8 mouse cellular contexts compared by ENCODE assay signal in the genomic region with DNA sequence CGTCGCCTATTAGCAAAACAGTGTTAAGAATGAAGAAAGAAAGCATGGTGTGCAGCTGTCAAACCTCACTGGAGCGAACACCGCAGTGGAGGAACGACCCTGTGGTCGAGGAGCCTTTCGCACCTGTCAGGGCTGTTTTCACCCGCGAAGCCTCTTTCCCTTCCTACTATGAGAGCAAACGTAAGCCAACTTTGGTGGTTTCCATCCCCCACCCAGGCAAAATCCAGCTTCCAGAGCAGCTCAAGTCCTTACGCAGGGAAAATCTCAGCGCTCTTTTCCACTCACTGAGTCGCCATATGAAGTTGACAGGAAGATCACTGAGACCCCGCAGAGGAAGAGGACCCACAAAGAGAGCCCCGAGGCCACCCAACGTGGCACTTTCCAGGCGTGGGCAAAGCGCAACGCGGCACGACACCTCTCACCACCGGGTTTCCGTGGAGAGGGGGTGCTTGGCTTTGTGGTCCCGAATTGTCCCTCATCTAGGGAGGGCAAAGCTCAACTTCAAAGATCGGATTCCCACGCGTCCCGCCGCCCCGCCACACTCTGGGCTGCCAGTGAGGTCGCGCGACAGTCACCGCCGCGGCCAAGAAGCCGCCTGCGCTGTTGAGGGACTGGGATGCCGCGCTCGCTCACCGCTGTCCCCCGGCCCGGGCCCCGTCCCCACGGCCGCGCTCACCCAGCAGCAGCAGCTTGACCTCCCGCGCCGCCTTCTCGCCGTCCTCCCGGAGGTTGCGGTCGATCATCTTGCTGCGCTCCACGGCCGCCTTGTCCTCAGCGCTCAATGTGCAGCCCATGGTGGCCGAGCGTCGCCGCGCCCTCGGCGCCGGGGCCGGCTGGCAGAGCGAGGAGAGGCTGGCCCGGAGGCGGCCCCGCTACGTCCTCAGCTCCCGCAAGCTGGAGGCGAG. TPM values are rescaled to one million over a fixed set of nuclear protein-coding genes. Genes with fewer than 3 reads are reported as not detected.
A peak's percentile ranks its signal among the peaks of the same experiment; 100 is the strongest.
DNase-seq lines count a peak whose midpoint lies in the region; ATAC-seq and TF ChIP-seq lines count a peak whose summit lies in the region.

No protein-coding gene starts in this region.

- peak overlapping the region; percentile 63 for H3K9ac ChIP-seq in ES-Bruce4 (ENCODE audit: low read depth, poor library complexity, severe bottlenecking)
- H3K9ac ChIP-seq in heart, embryonic 14.5 days (ENCODE audit: low read length), result peak overlapping the region; percentile 91

- no peaks in the 10 kb centered on the region for H3K9me3 ChIP-seq in ES-Bruce4 (replicated peaks; ENCODE audit: control insufficient read depth, insufficient read depth, low read length, poor library complexity, severe bottlenecking)
- no peaks in the 10 kb centered on the region for H3K9me3 ChIP-seq in forebrain, embryonic 10.5 days
- H3K9me3 ChIP-seq in heart, embryonic 14.5 days (ENCODE audit: control insufficient read depth, low read length), result no peaks in the 10 kb centered on the region

- no peak for TF ChIP-seq POLR2A in ES-Bruce4 (IDR thresholded peaks at IDR 0.05; ENCODE audit: insufficient read depth, low read length)
- no peak for TF ChIP-seq POLR2A in lung, adult 2 months (IDR thresholded peaks at IDR 0.05; ENCODE audit: borderline replicate concordance, extremely low read depth, low read depth, low read length)

- H3K27me3 ChIP-seq in ES-Bruce4 (ENCODE audit: control insufficient read depth, insufficient read depth, low read length, poor library complexity, severe bottlenecking), result 0 out of 2 replicates have a peak, but pooled peaks cover 1% of the 10 kb centered on the region
- H3K27me3 ChIP-seq in forebrain, embryonic 10.5 days (ENCODE audit: poor library complexity, severe bottlenecking), result peaks cover 23% of the 10 kb centered on the region
- no peaks in the 10 kb centered on the region for H3K27me3 ChIP-seq in heart, embryonic 14.5 days (ENCODE audit: control insufficient read depth, insufficient read depth, low read length)

- H3K36me3 ChIP-seq in ES-Bruce4 (ENCODE audit: control insufficient read depth, insufficient read depth, low read length, poor library complexity, severe bottlenecking), result no peaks in the 10 kb centered on the region
- H3K36me3 ChIP-seq in forebrain, embryonic 10.5 days (replicated peaks), result no peaks in the 10 kb centered on the region
- no peaks in the 10 kb centered on the region for H3K36me3 ChIP-seq in heart, embryonic 14.5 days (ENCODE audit: control insufficient read depth, insufficient read depth, low read length)

- no peak for TF ChIP-seq EP300 in ES-Bruce4 (IDR thresholded peaks at IDR 0.05; ENCODE audit: insufficient read depth, low read depth, low read length)

- H3K4me2 ChIP-seq in heart, embryonic 14.5 days (ENCODE audit: low read length), result peak overlapping the region; percentile 93

- H3K4me1 ChIP-seq in ES-Bruce4 (ENCODE audit: control insufficient read depth, insufficient read depth, low read length), result no peaks in the 10 kb centered on the region
- H3K4me1 ChIP-seq in forebrain, embryonic 10.5 days, result peaks cover 15% of the 10 kb centered on the region
- H3K4me1 ChIP-seq in heart, embryonic 14.5 days (ENCODE audit: control insufficient read depth in 2 of 2, insufficient read depth in 2 of 2, low read length in 2 of 2), result peaks cover 0 to 13% of the 10 kb centered on the region in 2 experiments; a peak in 2 of 4 replicates
- peaks cover 2% of the 10 kb centered on the region for H3K4me1 ChIP-seq in lung, adult 2 months (ENCODE audit: control insufficient read depth, insufficient read depth, low read length)

- TF ChIP-seq CTCF in ES-Bruce4 (IDR thresholded peaks at IDR 0.05; ENCODE audit: low read depth, low read length), result no peak
- no peak for TF ChIP-seq CTCF in lung, adult 2 months (IDR thresholded peaks at IDR 0.05; ENCODE audit: insufficient read depth, low read length)

- DNase-seq in adrenal gland, postnatal 36 days, result peak; percentile 50 to 51
- DNase-seq in forebrain, embryonic 10.5 days (ENCODE audit: extremely low spot score, low spot score), result peak; percentile 66
- DNase-seq in kidney, postnatal 14 days, result peak; percentile 56
- peak; percentile 42 for DNase-seq in lung, adult 2 months
- peak; percentile 61 for DNase-seq in retina, postnatal 1 day

- no peak overlapping the region for H3K27ac ChIP-seq in ES-Bruce4 (ENCODE audit: insufficient read depth, low read length)
- H3K27ac ChIP-seq in forebrain, embryonic 10.5 days, result peak overlapping the region; percentile 89
- H3K27ac ChIP-seq in heart, embryonic 14.5 days (replicated peaks in 1 of 2; ENCODE audit: control insufficient read depth in 1 of 2, insufficient read depth in 1 of 2, low read depth in 2 of 2, low read length in 2 of 2), result peak overlapping the region; percentile 57 to 76

- H3K4me3 ChIP-seq in ES-Bruce4 (ENCODE audit: low read depth, low read length), result peak overlapping the region; percentile 61
- peak overlapping the region; percentile 82 for H3K4me3 ChIP-seq in forebrain, embryonic 10.5 days
- peak overlapping the region; percentile 93 to 95 for H3K4me3 ChIP-seq in heart, embryonic 14.5 days (ENCODE audit: control insufficient read depth in 1 of 2, insufficient read depth in 1 of 2, low read depth in 1 of 2, low read length in 2 of 2)
- H3K4me3 ChIP-seq in lung, adult 2 months (replicated peaks; ENCODE audit: extremely low read depth, low read depth, low read length), result peak overlapping the region; percentile 89

- ATAC-seq in heart, embryonic 14.5 days (ENCODE audit: insufficient number of reproducible peaks, insufficient read depth, low FRiP score, low read depth), result peak; percentile 85
- no peak for ATAC-seq in inflammation-experienced regulatory T-cells, adult 6 months

- WGBS in forebrain, embryonic 10.5 days, result under 1% methylated on average over 76 of the region's 76 CpGs
- under 1% methylated on average over 73 of the region's 76 CpGs for WGBS in heart, embryonic 14.5 days
- WGBS in lung, adult 2 months, result under 1% methylated on average over 76 of the region's 76 CpGs

RNA-seq across cellular contexts. Expression of a gene that starts 0.5 kb away (rescaled TPM):
- 13.7 and 14.3 TPM in 2 replicates for polyA plus RNA-seq in ES-Bruce4 (2011; ENCODE audit: insufficient read depth, insufficient read length, low read depth, missing spikeins)
- 10 to 100 TPM; 34.2 to 40.0 TPM for total RNA-seq in adrenal gland, postnatal 36 days (2021)
- polyA plus RNA-seq in forebrain, embryonic 10.5 days (2016; fragmentation: Nextera tagmentation; extraction: Ambion mirVana), result 11.2 and 11.6 TPM in 2 replicates
- polyA plus RNA-seq in heart, embryonic 14.5 days (2014; fragmentation: Nextera tagmentation; extraction: Ambion mirVana), result 30.2 and 31.1 TPM in 2 replicates
- polyA plus RNA-seq in lung, adult 2 months (2012; rRNA removed), result 6.8 and 8.3 TPM in 2 replicates
- not detected for polyA plus RNA-seq in inflammation-experienced regulatory T-cells, adult 6 months (2017; shearing (Covaris generic))
